Mouse (Mus musculus) G1E (cell line): ENCODE measurements at regions not wholly inside any gene's neighbourhood (a gene's known extent, or its start where the extent isn't known, plus 50 kb on each side); places are given as distances from the start of the nearest gene placed in this dataset.

Experiments used
- CTCF ChIP-seq: IDR thresholded peaks from 2 replicates; pipeline ENCODE4 v1.5.1; 2012; ENCODE audit warnings: low read depth, low read length, inconsistent platforms, mixed read lengths
- GATA1 ChIP-seq: IDR thresholded peaks from 2 replicates; pipeline ENCODE4 v1.6.1; 2012; ENCODE audit warnings: borderline replicate concordance, low read length, inconsistent platforms, mixed read lengths

- TF ChIP-seq CTCF (no peak), GATA1 (no peak)
Observed at GRCm38 (mm10) chr8:126694370-126694769, 100.6 kb upstream of the Irf2bp2 start.
